Mouse (Mus musculus): ENCODE measurements around the gene Smim24.

- no peak for TF ChIP-seq POLR2A (IDR thresholded peaks at IDR 0.05; ENCODE audit: extremely low read depth, insufficient read depth, low read length)
- no peak for TF ChIP-seq CTCF (IDR thresholded peaks at IDR 0.05; ENCODE audit: low read depth, low read length)
These were observed 32.5 kb downstream of the Smim24 start for GRCm38 (mm10) chr10:81425236-81425850.
